Mouse (Mus musculus) CH12.LX (cell line): Measurements from ENCODE around the gene Sall2.

Experiments
- CTCF ChIP-seq, 2 experiments: IDR thresholded peaks in 1 of 2; conservative IDR thresholded peaks in 1 of 2; 2 replicates each; pipeline ENCODE4 v1.5.1; 2011 to 2012; ENCODE audit warnings: low read depth in 2 of 2, low read length in 2 of 2, improper control_type of control experiment in 1 of 2, inconsistent platforms in 1 of 2, mild to moderate bottlenecking in 1 of 2, moderate library complexity in 1 of 2
- MAZ ChIP-seq: IDR thresholded peaks from 2 replicates; pipeline ENCODE4 v1.6.1; 2012; ENCODE audit warnings: low read depth, mild to moderate bottlenecking, inconsistent platforms, low read length, improper control_type of control experiment, moderate library complexity
- MXI1 ChIP-seq: IDR thresholded peaks from 2 replicates; pipeline ENCODE4 v1.6.1; 2011; ENCODE audit warnings: mild to moderate bottlenecking, low read depth, low read length, improper control_type of control experiment

- no peak for TF ChIP-seq MAZ
- TF ChIP-seq CTCF (conservative IDR thresholded peaks at IDR 0.05 in 1 of 2, IDR thresholded peaks at IDR 0.05 in 1 of 2; ENCODE audit: low read depth in 2 of 2, low read length in 2 of 2), result no peak
- no peak for TF ChIP-seq MXI1
Measured at GRCm38 (mm10) chr14:52310906-52311305, 17.7 kb downstream of the Sall2 start.
